Mouse (Mus musculus) forebrain, embryonic 16.5 days (tissue): ENCODE measurements around the gene Sh3rf1. TPM values are rescaled to one million over a fixed set of nuclear protein-coding genes. Genes with fewer than 3 reads are reported as not detected.

Source experiments
- ATAC-seq: fragments of 200-750 bp; cut with Nextera tagmentation; 2 replicates; pipeline ENCODE4 v1.8.0; 2017; ENCODE audit warnings: mild to moderate bottlenecking, moderate library complexity
- H3K27ac ChIP-seq: fragments of 300-500 bp; sonication (generic); 2 replicates; pipeline ENCODE4 v1.5.1; 2014; ENCODE audit warnings: low read length, control low read depth
- H3K27me3 ChIP-seq: fragments of 300-500 bp; sonication (generic); replicated peaks from 2 replicates; pipeline ENCODE4 v1.6.1; 2014; ENCODE audit warnings: low read length; ENCODE audit not compliant: control insufficient read depth, insufficient read depth
- H3K36me3 ChIP-seq: fragments of 300-500 bp; sonication (generic); 2 replicates; pipeline ENCODE4 v1.6.1; 2014; ENCODE audit not compliant: control insufficient read depth, insufficient read depth
- H3K4me1 ChIP-seq: fragments of 300-500 bp; sonication (generic); replicated peaks from 2 replicates; pipeline ENCODE4 v1.6.1; 2014; ENCODE audit warnings: low read length; ENCODE audit not compliant: control insufficient read depth, insufficient read depth
- H3K4me2 ChIP-seq: fragments of 300-500 bp; sonication (generic); 2 replicates; pipeline ENCODE4 v1.6.1; 2014; ENCODE audit warnings: mild to moderate bottlenecking, low read length, control low read depth
- H3K4me3 ChIP-seq: fragments of 300-500 bp; sonication (generic); replicated peaks from 2 replicates; pipeline ENCODE4 v1.5.1; 2014; ENCODE audit warnings: mild to moderate bottlenecking, low read length, control low read depth
- H3K9ac ChIP-seq: fragments of 300-500 bp; sonication (generic); replicated peaks from 2 replicates; pipeline ENCODE4 v1.6.1; 2014; ENCODE audit warnings: low read depth, low read length, control low read depth
- H3K9me3 ChIP-seq: fragments of 300-500 bp; sonication (generic); 2 replicates; pipeline ENCODE4 v1.6.1; 2016; ENCODE audit warnings: low read length; ENCODE audit not compliant: control insufficient read depth
- WGBS: fragments of 180-500 bp; shearing (Covaris S2); extraction: QIAGEN DNeasy Blood & Tissue Kit; methylation state at CpG from one replicate; pipeline ENCODE4 v1.1.7; 2014; 5-methylcytosine and 5-hydroxymethylcytosine counted together
- polyA plus RNA-seq: library from polyadenylated mRNA; unstranded; fragments of >200 nt; fragmentation: Nextera tagmentation; extraction: Ambion mirVana; gene quantifications from 2 replicates; pipeline ENCODE4 v1.2.1, GENCODE M21; 2015

Sh3rf1 gene
- polyA plus RNA-seq, 1 experiment from 2014 or later: 30.4 TPM

GRCm38 (mm10) chr8:61321216-61321615, 97.5 kb downstream of the Sh3rf1 start:
- no peak overlapping the region for H3K4me3 ChIP-seq
- peaks cover 23% of the 10 kb centered on the region for H3K4me1 ChIP-seq
- no peak overlapping the region for H3K4me2 ChIP-seq
- 71% methylated on average over 3 of the region's 3 CpGs for WGBS
- no peak for ATAC-seq
- no peaks in the 10 kb centered on the region for H3K36me3 ChIP-seq
- no peak overlapping the region for H3K27ac ChIP-seq
- H3K27me3 ChIP-seq: no peaks in the 10 kb centered on the region
- no peak overlapping the region for H3K9ac ChIP-seq
- H3K9me3 ChIP-seq: no peaks in the 10 kb centered on the region

GRCm38 (mm10) chr8:61321780-61322179, 98.1 kb downstream of the Sh3rf1 start:
- Histone ChIP-seq H3K4me2 (no peak overlapping the region), H3K27ac (no peak overlapping the region), H3K27me3 (no peaks in the 10 kb centered on the region), H3K4me3 (no peak overlapping the region), H3K9ac (no peak overlapping the region), H3K36me3 (no peaks in the 10 kb centered on the region), H3K9me3 (no peaks in the 10 kb centered on the region), H3K4me1 (peaks cover 23% of the 10 kb centered on the region)
- no peak for ATAC-seq
- WGBS: 77% methylated on average over 5 of the region's 5 CpGs

GRCm38 (mm10) chr8:61322462-61322861, 98.8 kb downstream of the Sh3rf1 start:
- Histone ChIP-seq H3K4me3 (no peak overlapping the region), H3K27ac (no peak overlapping the region), H3K9me3 (no peaks in the 10 kb centered on the region), H3K27me3 (no peaks in the 10 kb centered on the region), H3K4me1 (peaks cover 23% of the 10 kb centered on the region), H3K4me2 (no peak overlapping the region), H3K36me3 (no peaks in the 10 kb centered on the region), H3K9ac (no peak overlapping the region)
- 88% methylated on average over 8 of the region's 8 CpGs for WGBS
- ATAC-seq: no peak

- H3K36me3 ChIP-seq: no peaks in the 10 kb centered on the region
- 8% methylated on average over 10 of the region's 10 CpGs for WGBS
- no peaks in the 10 kb centered on the region for H3K9me3 ChIP-seq
- H3K4me3 ChIP-seq: no peak overlapping the region
- no peak overlapping the region for H3K4me2 ChIP-seq
- peaks cover 18% of the 10 kb centered on the region for H3K4me1 ChIP-seq
- no peak overlapping the region for H3K9ac ChIP-seq
- H3K27me3 ChIP-seq: no peaks in the 10 kb centered on the region
- ATAC-seq: 0 out of 2 replicates have a peak, but pooled peaks have one; percentile 22
- H3K27ac ChIP-seq: peak overlapping the region; percentile 29; the same call in 1 of the 2 replicates
These were observed 100.8 kb downstream of the Sh3rf1 start for GRCm38 (mm10) chr8:61324363-61324914.

GRCm38 (mm10) chr8:61325014-61325715, 101.5 kb downstream of the Sh3rf1 start:
- H3K4me3 ChIP-seq: no peak overlapping the region
- H3K27ac ChIP-seq: peak overlapping the region; percentile 72
- WGBS: 9% methylated on average over 16 of the region's 16 CpGs
- H3K4me2 ChIP-seq: peak overlapping the region; percentile 35
- H3K9me3 ChIP-seq: no peaks in the 10 kb centered on the region
- ATAC-seq: peak; percentile 89
- no peak overlapping the region; the same call in 1 of the 2 replicates for H3K9ac ChIP-seq
- peaks cover 18% of the 10 kb centered on the region for H3K4me1 ChIP-seq
- no peaks in the 10 kb centered on the region; the same call in 1 of the 2 replicates for H3K36me3 ChIP-seq
- no peaks in the 10 kb centered on the region for H3K27me3 ChIP-seq

- Histone ChIP-seq H3K9ac (no peak overlapping the region), H3K36me3 (no peaks in the 10 kb centered on the region; the same call in 1 of the 2 replicates), H3K4me3 (no peak overlapping the region), H3K27ac (no peak overlapping the region), H3K9me3 (no peaks in the 10 kb centered on the region), H3K4me2 (no peak overlapping the region), H3K27me3 (no peaks in the 10 kb centered on the region), H3K4me1 (peaks cover 18% of the 10 kb centered on the region)
- no peak for ATAC-seq
- 87% methylated on average over 8 of the region's 8 CpGs for WGBS
These were observed 102.6 kb downstream of the Sh3rf1 start for GRCm38 (mm10) chr8:61326281-61326680.

- Histone ChIP-seq H3K36me3 (no peaks in the 10 kb centered on the region; the same call in 1 of the 2 replicates), H3K4me1 (peaks cover 20% of the 10 kb centered on the region), H3K27ac (no peak overlapping the region), H3K4me2 (no peak overlapping the region), H3K9me3 (no peaks in the 10 kb centered on the region), H3K4me3 (no peak overlapping the region), H3K9ac (no peak overlapping the region), H3K27me3 (no peaks in the 10 kb centered on the region)
- ATAC-seq: no peak
- WGBS: 88% methylated on average over 5 of the region's 5 CpGs
These were observed 103.7 kb downstream of the Sh3rf1 start for GRCm38 (mm10) chr8:61327333-61327732.

- Histone ChIP-seq H3K4me2 (no peak overlapping the region), H3K4me1 (no peaks in the 10 kb centered on the region), H3K9ac (no peak overlapping the region), H3K4me3 (no peak overlapping the region), H3K27me3 (no peaks in the 10 kb centered on the region), H3K36me3 (no peaks in the 10 kb centered on the region), H3K27ac (no peak overlapping the region), H3K9me3 (no peaks in the 10 kb centered on the region)
- ATAC-seq: no peak
- WGBS: 92% methylated on average over 6 of the region's 6 CpGs
These were observed 116.0 kb downstream of the Sh3rf1 start for GRCm38 (mm10) chr8:61339629-61340028.

- H3K36me3 ChIP-seq: no peaks in the 10 kb centered on the region
- ATAC-seq: no peak
- no peak overlapping the region for H3K4me2 ChIP-seq
- H3K9ac ChIP-seq: no peak overlapping the region
- H3K27ac ChIP-seq: no peak overlapping the region
- WGBS: 94% methylated on average over 17 of the region's 17 CpGs
- no peak overlapping the region for H3K4me3 ChIP-seq
- H3K4me1 ChIP-seq: no peaks in the 10 kb centered on the region
- no peaks in the 10 kb centered on the region for H3K27me3 ChIP-seq
- no peaks in the 10 kb centered on the region for H3K9me3 ChIP-seq
These were observed 116.8 kb downstream of the Sh3rf1 start for GRCm38 (mm10) chr8:61340283-61340984.
